Mouse (Mus musculus) gonadal fat pad, adult 2 months (tissue): ENCODE results near the gene Hjurp. TPM values are rescaled to one million over a fixed set of nuclear protein-coding genes. Genes with fewer than 3 reads are reported as not detected.
A peak's percentile ranks its signal among the peaks of the same experiment; 100 is the strongest.

Source experiments
- DNase-seq: peaks from one replicate; pipeline ENCODE4 v3.0.0-alpha.2; 2012; ENCODE audit warnings: low read depth
- polyA plus RNA-seq: library from polyadenylated mRNA; depleted of rRNA; stranded (reverse); fragments of >200 nt; gene quantifications from 2 replicates; pipeline ENCODE4 v1.2.3, GENCODE M21; 2012; rRNA removed

Gene Hjurp
- 67.1 and 68.4 TPM in 2 replicates for polyA plus RNA-seq

DNA sequence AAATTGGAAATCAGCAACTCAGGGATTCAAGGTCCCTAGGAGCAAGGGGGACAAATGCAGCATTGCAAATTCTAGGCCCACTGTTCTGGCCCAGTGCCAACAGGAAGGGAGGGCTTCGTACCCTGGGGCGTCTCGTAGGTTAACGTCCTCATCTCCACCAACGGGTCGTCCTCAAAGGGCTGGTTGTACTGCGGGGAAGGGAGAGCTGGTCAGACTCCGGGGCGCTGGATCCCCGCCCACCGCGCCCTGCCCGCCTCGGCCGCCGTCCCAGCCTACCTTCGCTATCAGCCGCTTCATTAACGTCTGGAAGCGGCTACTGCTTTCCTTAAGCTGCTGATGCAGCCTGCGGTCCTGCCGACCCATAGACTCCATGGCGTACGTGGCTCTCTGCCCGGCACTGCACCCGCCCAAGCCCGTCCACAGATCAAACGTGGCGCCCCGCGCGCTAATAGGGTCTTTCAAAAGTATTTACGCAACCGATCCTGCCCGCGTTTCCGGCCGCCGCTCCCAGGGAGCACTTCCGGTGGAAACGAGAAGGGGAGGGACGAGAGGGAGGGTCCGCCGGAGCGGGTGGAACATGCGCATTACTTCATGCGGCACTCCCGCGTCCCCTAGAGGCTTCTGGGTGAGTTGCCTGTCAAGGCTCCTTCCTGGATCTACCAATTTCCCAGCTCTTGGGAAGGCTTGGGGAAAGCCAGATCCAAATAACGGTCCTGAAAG is at the start of gene Hjurp, which contains the start of gene Trpm8:
TSS of gene Hjurp (minus strand) at position 536 of the 720 bp plus-strand sequence.
TSS of gene Trpm8 (plus strand) at position 564 of the 720 bp plus-strand sequence.
- DNase-seq, result peak; percentile 100

DNA sequence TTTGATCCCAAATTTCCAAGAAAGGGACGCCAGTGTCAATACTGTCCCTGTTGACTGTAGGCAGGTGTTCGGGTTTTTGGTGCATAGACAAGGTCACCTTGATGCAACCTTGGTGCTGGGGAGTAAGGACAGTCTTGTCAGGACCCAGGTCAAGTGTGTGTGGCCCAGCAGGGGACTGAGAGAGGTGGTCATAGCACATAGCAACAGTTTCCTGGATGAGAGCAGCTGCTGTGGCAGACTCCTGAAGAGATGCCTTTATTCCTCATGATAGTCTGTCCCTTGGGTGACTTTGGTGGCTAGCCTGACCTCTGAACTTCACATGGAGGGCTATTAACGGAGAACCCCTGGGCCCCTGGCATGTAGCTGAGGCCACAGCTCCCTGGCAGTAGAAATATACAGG is 45.7 kb upstream of the Hjurp start:
- DNase-seq, result no peak

DNA sequence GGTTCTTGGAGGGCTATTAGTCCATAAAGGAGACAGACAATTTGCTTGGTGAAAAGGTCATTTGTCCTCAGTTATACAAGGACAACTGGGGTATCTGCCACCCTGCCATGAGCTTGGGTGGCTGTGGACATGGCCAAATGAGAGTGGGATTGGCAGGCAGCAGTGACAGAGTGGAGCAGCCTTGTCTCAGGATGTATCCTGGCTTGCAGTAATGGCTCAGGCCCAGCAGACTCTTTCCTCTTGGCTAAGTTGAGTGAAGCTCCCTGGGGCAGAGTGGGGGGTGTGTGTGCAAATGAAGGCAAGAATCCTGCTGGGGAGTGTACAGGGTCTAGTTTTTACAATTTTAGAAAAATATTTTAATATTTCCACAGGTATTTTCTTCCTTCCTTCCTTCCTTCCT is 44.7 kb upstream of the Hjurp start:
- no peak for DNase-seq

DNA sequence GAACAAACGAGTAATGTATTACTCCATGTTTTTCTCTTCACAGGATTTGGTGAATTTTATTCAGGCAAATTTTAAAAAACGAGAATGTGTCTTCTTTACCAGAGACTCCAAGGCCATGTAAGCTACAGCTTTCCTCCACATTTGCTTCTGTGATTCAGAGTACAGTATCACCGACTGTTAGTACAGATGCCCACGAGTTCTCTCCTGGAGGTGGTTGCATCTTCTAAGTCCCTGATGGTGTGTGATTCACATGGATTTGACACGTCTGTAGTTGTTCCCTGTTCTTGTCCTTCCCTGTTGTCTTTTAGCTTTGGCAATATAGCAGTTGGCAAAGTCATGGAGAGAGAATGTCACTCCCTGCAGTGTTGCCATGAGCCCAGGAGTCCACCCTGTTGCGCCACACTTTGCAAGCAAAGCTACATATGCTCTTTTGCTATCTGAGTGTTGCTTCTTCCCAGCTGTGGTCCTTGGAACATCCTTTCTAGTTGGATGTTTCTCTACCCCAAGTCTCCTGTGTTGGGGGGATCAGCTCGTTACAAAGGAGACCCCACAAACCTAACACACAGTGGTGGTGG is 43.5 kb upstream of the Hjurp start:
- no peak for DNase-seq

DNA sequence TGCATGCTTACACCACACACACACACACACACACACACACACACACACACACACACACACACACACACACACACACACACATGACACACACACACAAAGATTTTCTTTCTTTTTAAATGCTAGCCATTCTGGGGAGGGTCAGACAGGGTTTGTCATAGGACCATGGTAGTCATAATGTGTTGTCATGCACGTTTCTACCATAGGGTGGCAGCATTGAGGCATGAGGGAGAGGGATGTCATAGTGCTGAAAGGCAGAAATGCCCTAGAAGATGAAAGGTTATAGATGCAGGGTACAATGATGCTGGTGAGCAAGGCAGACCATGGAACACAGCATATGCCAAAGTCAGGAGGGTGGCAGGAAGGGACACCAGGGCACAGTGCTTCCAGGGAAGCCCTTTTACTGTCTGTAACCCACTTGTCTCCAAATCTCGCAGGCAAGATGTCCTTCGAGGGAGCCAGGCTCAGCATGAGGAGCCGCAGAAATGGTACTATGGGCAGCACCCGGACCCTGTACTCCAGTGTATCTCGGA is 41.2 kb upstream of the Hjurp start:
- no peak for DNase-seq

DNA sequence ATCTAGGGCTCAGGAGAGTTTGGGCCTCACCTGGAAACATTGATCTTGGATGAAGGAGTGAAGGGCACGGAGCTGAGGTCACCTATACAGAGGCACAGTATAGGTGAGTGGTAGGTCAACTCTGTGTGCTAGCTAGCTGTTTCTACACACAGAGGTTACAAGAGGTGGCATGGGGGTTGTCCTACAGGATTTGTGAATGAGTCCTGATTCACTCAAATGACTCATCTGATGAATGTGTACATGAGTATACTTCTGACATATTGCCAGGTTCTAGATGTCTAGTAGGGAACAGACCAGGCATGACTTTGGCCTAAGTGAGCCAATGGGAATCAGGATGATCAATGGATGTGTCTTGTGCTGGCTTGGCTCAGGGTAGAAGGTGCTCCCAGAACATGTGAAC is 39.8 kb upstream of the Hjurp start:
- DNase-seq, result no peak

DNA sequence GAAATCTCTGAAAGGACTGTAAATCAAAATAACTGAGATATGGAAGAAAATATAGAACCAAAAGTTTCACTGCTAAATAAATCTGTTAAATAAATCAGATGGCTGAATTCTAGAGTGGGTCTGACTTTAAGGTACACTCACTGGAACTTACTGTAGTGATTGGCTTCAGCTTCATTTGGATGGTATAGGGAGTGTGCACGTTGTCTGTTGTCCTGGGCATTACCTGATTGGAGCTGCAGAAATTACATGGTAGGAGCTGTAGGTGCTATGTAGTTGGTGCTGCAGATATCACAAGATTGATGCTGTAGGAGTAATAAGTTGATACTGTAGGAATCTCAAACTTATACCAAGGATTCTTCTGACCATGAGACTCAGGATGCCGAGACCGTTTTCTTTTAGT is 32.9 kb upstream of the Hjurp start:
- no peak for DNase-seq

DNA sequence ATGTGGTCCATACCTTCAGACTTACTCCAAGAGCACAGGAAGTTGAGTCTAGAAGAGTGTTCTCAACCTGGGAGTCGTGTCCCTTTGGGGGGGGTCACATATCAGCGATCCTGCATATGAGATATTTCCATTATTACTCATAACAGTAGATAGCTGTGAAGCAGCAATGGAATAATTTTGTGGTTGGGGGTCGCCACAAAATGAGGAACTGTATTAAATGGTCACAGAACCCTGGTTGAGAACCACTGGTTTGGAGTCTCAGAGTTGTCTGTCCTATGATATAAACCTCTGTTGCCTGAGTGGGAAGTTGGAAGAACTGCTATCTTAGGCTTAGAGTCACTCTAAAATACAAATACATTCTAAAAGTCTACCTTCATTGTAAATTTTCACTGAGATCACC is 32.5 kb upstream of the Hjurp start:
- DNase-seq, result no peak

DNA sequence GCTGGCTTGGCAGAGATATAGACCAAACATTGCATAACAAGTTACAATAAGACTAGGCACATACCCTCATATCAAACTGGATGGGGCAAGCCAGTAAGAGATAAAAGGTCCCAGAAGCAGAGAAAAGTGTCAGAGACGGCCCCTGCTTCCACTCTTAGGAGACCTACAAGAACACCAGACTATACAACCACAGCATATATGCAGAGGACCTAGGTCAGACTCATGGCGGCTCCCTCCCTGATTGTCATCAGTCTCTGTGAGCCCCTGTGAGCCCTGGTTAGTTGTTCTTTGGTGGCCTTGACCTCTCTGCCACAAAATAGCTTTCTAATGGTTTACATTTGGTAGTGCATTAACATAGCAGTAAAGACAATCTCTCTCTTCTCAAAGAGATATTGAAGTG is 31.6 kb upstream of the Hjurp start:
- DNase-seq, result no peak

DNA sequence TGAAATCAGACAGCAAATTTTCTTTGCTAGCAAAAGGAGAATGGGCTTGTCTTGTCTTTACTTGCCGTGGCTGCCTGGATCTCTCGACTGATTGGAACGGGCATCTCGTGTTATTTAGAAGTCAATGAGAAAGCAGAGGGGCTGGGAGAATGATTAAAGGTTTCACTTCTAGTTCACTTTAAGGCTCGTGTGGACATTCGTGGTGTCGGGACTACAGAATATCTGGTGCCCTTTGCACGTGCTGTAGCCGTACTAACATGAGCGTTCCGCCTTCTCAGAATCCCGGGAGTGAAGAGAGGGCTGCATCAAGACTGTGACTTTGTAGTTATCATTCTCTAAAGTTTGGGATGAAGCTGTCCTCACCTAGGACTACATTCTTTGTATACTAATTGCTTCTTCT is 29.7 kb upstream of the Hjurp start:
- DNase-seq, result no peak

DNA sequence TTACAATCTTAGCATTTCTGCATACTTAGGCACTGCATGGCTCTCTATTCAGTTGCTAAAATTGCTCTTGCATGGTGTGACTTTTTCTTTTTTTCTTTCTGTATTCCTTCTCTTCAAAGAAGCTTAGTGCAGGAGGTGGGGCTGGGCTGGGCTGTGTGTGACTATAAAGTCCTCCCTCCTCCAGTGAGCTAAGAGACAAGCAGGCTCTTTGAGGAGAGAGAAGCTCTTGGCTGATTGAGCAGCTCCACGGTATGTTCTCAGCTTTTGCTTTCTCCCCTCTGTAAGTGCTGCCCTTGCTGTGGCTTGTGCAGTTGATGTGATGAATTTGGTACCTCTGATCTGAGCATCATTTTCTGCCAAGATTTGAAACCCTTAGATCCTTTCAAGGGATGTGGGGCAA is 29.1 kb upstream of the Hjurp start:
- DNase-seq, result no peak

DNA sequence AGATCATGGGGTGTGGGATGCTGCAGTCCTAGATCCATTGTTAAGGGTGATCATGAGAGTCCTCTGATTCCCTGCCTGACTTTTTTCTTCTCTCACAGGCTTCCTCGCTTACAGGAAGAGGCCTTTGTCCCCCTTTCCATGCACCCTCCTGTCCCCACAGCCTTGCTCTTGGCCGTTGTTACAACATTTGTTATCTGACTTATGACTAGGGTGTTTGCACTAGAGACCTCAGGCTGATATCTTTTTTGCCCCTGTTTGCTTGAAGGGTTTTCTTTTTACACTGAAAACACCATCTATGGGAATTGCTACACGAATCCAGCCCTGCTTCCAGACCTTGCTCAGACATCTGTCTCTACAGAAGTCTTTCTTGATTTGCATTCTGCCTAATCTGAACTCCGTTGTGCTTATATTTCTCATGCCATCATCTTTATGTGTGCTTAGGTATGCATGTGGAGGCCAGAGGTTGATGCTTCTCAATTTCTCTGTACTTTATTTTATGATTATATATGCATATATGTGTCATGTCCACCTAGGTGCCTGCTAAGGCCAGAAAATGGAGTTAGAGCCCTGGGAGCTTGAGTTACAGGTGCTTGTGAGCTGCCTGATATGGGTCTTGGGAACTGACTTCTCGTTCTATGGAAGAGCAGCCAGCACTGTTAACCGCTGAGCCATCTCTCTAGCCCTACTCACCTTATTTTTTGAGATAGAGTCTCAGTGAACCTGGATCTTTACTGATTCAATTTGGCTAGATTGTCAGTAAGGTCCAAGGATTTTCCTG is 27.8 kb upstream of the Hjurp start:
- no peak for DNase-seq

DNA sequence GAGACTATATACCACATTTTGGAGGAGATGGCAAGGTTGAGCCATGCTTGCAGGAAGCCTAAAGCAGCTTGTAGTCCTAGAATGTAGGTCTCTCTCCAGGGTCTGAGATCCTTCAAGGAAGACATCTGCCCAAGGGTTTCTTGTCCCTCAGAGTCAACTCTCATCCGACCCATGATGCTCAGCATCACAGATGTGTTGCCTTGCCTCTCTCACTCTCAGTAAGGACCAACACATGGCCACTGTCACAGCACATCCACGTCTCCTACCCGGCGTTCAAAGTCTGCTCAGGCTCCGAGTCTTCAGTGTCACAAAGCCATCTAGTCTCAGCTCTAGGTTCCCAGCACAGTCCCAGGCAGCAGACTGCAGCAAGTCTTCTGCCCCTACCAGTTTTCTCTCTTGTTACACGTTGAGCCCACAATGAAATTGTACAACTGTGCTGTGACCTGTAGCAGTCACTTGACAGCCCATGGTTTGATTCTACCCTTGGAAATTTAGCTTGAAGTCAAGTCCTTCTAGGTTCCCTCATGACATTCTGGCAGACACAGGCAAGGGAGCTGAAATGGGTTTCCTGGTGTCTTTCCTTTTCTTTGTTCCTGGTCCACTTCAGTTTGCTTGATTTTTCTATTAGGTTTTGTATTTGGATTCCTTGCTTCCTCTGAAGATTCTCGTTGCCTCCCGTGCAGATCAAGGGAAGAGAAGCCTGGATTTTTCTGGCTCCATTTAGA is 27.0 kb upstream of the Hjurp start:
- DNase-seq, result no peak

DNA sequence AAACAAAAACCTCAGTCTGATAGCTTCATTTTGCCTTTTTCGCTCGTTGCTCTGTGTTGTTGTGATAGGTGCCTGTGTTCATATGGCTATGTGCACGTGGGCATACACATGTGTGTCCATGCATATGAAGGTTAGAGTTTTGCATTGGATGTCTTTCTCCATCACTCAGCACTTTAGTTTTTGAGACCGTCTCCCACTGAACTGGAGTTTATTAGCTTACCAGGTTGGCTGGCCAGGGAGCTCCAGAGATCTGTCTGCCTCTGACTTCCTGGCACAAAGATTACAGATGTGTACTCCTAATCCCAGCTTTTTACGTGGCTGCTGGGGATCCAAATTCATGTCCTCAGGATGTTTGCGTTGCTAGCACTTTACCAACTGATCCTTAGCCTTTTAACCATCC is 26.3 kb upstream of the Hjurp start:
- no peak for DNase-seq

DNA sequence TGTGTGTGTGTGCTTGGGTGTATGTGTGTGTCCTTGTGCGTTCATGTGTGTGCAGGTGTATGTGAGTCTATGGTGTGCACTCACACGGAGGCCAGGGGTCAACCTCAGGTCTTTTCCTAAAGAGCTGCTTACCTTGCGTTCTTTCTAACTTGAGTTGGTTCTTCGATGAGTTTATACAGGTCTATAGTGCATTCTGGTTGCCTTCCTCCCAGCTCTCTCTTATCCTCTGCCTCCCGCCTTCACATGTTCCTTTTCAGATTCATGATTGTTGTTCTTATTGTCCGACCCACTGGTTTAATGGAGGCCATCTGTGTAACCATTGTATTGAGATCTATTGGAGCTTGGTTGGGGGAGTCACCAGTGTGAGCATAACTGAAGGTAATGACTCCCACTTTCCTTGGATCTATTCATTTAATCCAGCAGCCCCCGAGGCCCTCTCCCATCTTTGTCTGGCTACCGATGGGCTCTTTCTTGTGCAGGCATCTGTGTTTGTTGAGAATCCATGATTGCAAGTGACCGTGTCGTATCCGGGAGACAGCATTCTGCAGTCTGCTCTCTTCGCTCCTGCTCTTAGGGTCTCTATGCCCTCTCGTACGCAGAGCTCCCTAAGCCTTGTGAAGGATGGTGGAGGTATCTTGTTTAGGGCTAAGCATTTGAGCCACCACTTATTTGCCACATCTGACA is 24.8 kb upstream of the Hjurp start:
- no peak for DNase-seq

DNA sequence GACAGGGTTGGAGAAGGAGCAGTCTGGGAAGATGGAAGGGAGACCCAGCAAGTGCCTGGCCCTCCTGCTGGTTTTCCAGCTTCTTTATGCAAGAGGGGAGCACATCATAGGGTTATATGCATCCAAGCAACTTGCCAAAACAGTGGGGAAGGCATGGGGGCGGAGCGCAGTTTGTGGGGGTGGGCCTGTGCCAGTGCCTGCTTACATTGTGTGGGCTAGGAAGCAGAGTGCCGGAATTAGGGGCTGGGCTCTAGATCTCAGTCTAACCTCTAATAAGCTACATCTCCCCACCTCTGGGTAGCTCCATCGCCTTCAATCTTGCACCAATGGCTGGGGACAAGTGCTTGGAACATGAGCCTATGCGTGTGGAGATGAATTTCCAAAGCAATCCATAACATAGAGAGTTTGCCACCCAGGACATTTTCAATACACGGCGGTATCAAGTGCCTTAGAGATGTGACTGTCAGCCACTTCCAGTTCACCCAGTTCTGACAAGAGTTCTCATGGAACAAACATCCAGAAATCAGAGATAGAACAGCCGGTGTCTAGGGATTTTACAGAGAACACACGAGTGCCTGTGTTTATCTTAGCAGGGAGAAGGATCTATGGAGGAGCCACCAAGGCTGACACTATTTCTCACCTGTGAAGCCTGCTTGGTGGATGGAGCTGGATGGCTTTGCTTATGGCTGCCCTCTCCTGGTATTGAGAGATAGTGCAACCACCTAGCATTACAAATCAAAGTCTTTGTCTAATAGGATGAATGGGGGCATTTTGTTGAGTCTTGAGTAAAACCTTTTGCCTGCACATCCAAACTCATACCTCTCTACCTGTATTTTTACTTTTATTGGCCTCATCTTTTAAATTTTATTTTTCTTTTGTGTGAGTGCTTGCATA is 23.9 kb upstream of the Hjurp start:
- DNase-seq, result no peak

DNA sequence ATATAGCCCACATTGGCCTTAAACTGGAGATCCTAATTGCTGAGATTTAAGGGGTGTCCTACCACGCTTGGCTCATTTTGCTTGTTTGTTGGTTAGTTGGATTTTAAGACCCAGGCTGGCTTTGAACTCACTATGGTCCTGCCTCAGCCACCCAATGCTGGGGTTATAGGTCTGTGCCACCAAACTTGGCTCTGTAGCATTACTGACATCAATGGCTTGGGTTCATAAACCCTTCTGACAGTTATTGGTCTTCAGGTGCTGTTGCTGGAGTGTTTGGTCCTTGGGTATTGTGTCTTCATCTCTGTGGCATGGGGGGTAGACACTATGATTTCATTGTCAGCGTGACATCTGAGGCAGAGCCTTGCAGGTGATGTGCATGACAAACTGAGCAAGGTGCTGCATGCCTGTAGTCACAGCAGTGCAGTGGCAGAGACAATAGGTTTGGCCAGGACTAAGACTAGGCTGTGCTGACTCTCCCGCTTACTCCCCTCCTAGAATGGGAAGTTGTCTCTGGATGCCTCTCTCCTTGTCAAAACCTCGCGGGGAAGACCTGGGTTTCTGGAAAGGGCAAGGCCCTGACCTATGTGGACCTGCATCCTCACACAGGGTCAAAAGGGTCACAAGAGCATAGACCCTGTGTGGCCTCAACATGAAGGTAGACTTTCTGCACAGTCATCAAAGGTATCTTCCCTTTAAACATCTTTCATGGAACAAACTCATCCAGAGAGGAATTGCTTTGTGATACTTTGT is 23.0 kb upstream of the Hjurp start:
- no peak for DNase-seq

DNA sequence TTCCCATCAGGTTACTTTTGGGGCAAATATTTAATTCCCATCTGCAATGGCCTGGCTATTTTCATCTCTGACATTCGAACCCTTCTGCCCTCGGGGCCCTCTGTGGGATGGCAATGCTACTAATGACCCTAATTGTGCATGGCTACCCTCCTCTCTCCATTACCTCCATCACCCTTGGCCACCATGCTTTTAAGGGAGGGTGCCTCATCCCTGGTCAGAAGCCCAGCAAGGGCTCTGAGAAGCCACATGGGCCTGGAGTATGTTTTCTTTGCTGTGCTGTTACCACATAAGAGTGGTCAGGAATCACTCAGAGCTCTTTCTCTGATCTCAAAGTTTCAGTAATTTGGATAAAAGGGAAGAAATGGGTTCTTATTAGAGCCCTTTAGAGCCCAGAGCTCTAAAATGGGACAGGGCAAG is 22.1 kb upstream of the Hjurp start:
- no peak for DNase-seq

DNA sequence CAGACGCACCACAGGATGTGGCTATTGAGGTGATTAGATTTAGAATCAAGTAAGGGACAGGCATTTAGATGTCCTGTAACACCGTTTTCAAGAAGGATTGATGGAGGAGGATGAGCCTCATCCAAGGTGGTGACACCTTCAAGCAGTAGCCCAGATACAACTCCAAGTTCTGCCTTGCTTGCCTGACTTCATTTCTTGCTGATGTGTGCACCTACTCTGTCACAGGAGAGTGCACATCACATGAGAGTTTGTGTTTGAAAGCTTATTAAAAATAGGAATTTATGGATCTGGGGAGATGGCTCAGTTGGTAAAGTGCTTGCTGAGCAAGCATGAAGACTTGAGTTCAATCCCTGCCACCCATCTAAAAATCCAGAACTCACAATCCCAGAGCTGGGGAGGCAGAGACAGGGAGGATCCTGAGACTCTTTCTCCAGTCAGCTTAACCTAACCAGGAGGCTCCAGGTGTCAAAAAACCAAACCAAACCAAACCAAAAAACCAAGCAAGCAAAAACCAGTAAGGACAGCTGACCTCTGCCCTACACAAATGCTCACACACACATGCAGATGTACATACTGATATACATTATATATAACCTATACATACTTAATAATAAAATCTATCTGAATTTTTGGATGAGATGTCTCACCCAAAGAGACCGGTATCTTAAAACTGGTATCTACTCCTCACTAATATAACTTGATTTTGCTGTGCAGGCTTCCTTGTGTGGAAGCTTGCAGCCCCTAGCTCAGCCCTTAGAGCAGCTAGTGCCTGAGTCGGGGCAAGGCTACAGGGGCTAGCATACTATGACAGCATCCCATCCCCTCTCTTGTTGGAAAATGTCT is 21.5 kb upstream of the Hjurp start:
- no peak for DNase-seq
